Mouse (Mus musculus): ENCODE measurements around the gene Mpp4. TPM values are rescaled to one million over a fixed set of nuclear protein-coding genes. Genes with fewer than 3 reads are reported as not detected.

Mpp4 gene
- total and polyA plus RNA-seq, 3 experiments: 0.05 to 0.87 TPM; not detected in 1

DNA sequence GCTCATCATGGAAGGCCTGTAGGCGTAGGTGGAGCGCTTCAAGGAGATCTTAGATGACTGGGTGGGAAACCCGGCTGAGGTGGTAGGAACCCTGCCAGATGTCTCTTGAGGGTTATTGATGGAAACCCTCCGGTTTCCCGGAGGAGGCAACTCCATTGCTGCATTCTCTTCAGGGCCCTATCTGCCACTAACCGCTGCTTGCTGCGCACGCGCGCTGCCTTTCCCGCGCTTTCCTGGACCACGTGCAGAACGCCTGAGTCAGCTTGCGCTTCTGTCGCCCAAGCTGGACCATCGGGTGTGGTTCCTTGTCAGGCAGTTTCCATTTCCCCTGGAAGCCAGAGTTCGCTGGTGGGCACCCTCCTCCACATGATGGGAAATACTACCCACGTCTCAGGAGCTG is 68.5 kb downstream of the Mpp4 start, which contains the start of gene C2cd6:
C2cd6 (minus strand) TSS at position 196 of the 400 bp plus-strand sequence.
- peaks cover 5% of the 10 kb centered on the region; the same call in 1 of the 2 replicates for H3K4me1 ChIP-seq (ENCODE audit: insufficient read depth, low read depth, low read length)
- no peak for TF ChIP-seq TAL1 (conservative IDR thresholded peaks at IDR 0.05; ENCODE audit: low read depth, low read length)
- no peak for TF ChIP-seq POLR2AphosphoS5 (IDR thresholded peaks at IDR 0.05; ENCODE audit: insufficient replicate concordance, low read depth, low read length)
- TF ChIP-seq GATA2 (IDR thresholded peaks at IDR 0.05; ENCODE audit: borderline replicate concordance, low read depth, low read length): no peak
- TF ChIP-seq CTCF (IDR thresholded peaks at IDR 0.05; ENCODE audit: low read depth, low read length): no peak
- TF ChIP-seq GATA1 (IDR thresholded peaks at IDR 0.05; ENCODE audit: borderline replicate concordance, low read length): no peak
- no peak for DNase-seq (ENCODE audit: low spot score)
- no peaks in the 10 kb centered on the region for H3K9me3 ChIP-seq (replicated peaks)
- H3K36me3 ChIP-seq (replicated peaks): peaks cover 3% of the 10 kb centered on the region
- no peak within 1 kb of the TSS for H3K4me3 ChIP-seq (ENCODE audit: low read depth, low read length)
- peaks cover 22% of the 10 kb centered on the region for H3K27me3 ChIP-seq (ENCODE audit: insufficient read depth, low read length)
- ATAC-seq (ENCODE audit: extremely low read depth, insufficient number of reproducible peaks, low FRiP score, poor library complexity, severe bottlenecking): no peak

Other genes starting within 250 kb of the Mpp4 start
- 88.5 and 143 TPM in 2 replicates for gene Trak2, start 190.0 kb downstream of the Mpp4 start, total RNA-seq (2014; fragmentation: Nextera tagmentation)
- gene Trak2, start 190.0 kb downstream of the Mpp4 start, total RNA-seq (2017): 55.3 and 59.9 TPM in 2 replicates
- 89.6 and 110 TPM in 2 replicates for gene Trak2, start 190.0 kb downstream of the Mpp4 start, polyA plus RNA-seq (2012)
- gene Stradb, start 189.9 kb downstream of the Mpp4 start, total RNA-seq (2014; fragmentation: Nextera tagmentation): 82.2 and 115 TPM in 2 replicates
- 21.1 and 23.3 TPM in 2 replicates for gene Stradb, start 189.9 kb downstream of the Mpp4 start, total RNA-seq (2017)
- gene Stradb, start 189.9 kb downstream of the Mpp4 start, polyA plus RNA-seq (2012): 4.8 and 6.3 TPM in 2 replicates
- gene C2cd6, start 68.5 kb downstream of the Mpp4 start, total RNA-seq (2014; fragmentation: Nextera tagmentation): not detected in 2 replicates
- 0.06 TPM in 1 of 2 replicates, not detected in the other for gene C2cd6, start 68.5 kb downstream of the Mpp4 start, total RNA-seq (2017)
- not detected in 2 replicates for gene C2cd6, start 68.5 kb downstream of the Mpp4 start, polyA plus RNA-seq (2012)
- gene Tmem237, start 43.0 kb downstream of the Mpp4 start, total RNA-seq (2014; fragmentation: Nextera tagmentation): 9.7 and 13.6 TPM in 2 replicates
- 27.6 and 39.0 TPM in 2 replicates for gene Tmem237, start 43.0 kb downstream of the Mpp4 start, total RNA-seq (2017)
- gene Tmem237, start 43.0 kb downstream of the Mpp4 start, polyA plus RNA-seq (2012): 2.8 and 3.3 TPM in 2 replicates
- 23.0 and 30.3 TPM in 2 replicates for gene Als2, start 73.8 kb upstream of the Mpp4 start, total RNA-seq (2014; fragmentation: Nextera tagmentation)
- 40.0 and 42.6 TPM in 2 replicates for gene Als2, start 73.8 kb upstream of the Mpp4 start, total RNA-seq (2017)
- 4.0 and 6.9 TPM in 2 replicates for gene Als2, start 73.8 kb upstream of the Mpp4 start, polyA plus RNA-seq (2012)
- gene Cdk15, start 93.5 kb upstream of the Mpp4 start, total RNA-seq (2014; fragmentation: Nextera tagmentation): not detected in 2 replicates
- gene Cdk15, start 93.5 kb upstream of the Mpp4 start, total RNA-seq (2017): not detected in 2 replicates
- 0.04 TPM in 1 of 2 replicates, not detected in the other for gene Cdk15, start 93.5 kb upstream of the Mpp4 start, polyA plus RNA-seq (2012)

Measured in G1E (cell line).